In the genomic region with DNA sequence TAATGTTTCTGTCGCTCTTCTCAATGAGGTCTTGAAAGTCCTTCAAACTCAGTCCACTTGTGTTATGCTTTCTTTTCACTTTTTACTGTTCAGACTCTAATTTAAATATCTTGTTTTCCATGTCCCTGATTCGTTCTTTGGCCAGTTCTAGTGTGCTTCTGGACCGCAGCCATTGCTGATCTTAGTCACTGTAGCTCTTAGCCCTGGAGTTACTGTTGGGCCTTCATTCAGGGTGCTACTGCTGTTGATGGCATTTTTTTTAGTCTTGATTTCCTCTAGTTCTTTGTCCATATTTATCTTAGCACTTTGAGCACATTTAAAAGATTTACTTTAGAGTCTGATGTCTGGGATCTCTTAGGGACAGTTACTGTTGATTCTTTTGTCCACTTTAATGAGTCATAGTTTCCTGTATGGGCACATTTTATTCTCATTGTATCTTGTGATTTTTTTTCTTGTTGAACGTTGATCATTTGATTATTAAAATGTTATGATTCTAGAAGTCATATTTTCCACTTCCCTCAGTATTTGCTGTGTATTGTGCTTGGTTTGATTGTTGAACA, we compare ENCODE assay signal across 14 mouse cellular contexts.
DNase-seq lines count a peak whose midpoint lies in the region; ATAC-seq and TF ChIP-seq lines count a peak whose summit lies in the region.
"Had no signal": no experiment of that assay in that cellular context is flagged by ENCODE, and none has a peak within 500 bp of the region (broad histone marks: within the 10 kb centered on the region; RNA-seq: fewer than 3 reads in every experiment).

No protein-coding gene starts in this region.

- no peaks in the 10 kb centered on the region for H3K27me3 ChIP-seq in heart, adult 2 months (ENCODE audit: control insufficient read depth, insufficient read depth, low read length)
- no peaks in the 10 kb centered on the region for H3K27me3 ChIP-seq in heart, postnatal 0 days (ENCODE audit: control insufficient read depth, insufficient read depth, low read length)
- no peaks in the 10 kb centered on the region for H3K27me3 ChIP-seq in forebrain, embryonic 12.5 days
- H3K27me3 ChIP-seq: neural tube, embryonic 13.5 days had no signal

- no peak overlapping the region for H3K9ac ChIP-seq in heart, adult 2 months (ENCODE audit: low read depth, low read length)
- H3K9ac ChIP-seq in heart, postnatal 0 days (replicated peaks; ENCODE audit: low read depth, low read length): no peak overlapping the region
- H3K9ac ChIP-seq in forebrain, embryonic 12.5 days: no peak overlapping the region
- H3K9ac ChIP-seq: liver, postnatal 0 days; neural tube, embryonic 13.5 days had no signal

- 26% methylated on average over 4 of the region's 4 CpGs for WGBS in heart, adult 2 months
- 44% methylated on average over 4 of the region's 4 CpGs for WGBS in heart, postnatal 0 days
- WGBS in forebrain, embryonic 12.5 days: 73% methylated on average over 4 of the region's 4 CpGs

- TF ChIP-seq EP300 in heart, adult 2 months (IDR thresholded peaks at IDR 0.05; ENCODE audit: insufficient read depth, low read depth, low read length): no peak
- no peak for TF ChIP-seq EP300 in heart, postnatal 0 days (IDR thresholded peaks at IDR 0.05; ENCODE audit: low read depth)

- no peak for TF ChIP-seq POLR2A in heart, adult 2 months (IDR thresholded peaks at IDR 0.05; ENCODE audit: insufficient read depth, low read depth, low read length)

- H3K4me1 ChIP-seq in heart, adult 2 months (ENCODE audit: control insufficient read depth, insufficient read depth, low read length): peaks cover 3% of the 10 kb centered on the region
- H3K4me1 ChIP-seq in heart, postnatal 0 days (ENCODE audit: control insufficient read depth, insufficient read depth): no peaks in the 10 kb centered on the region
- no peaks in the 10 kb centered on the region for H3K4me1 ChIP-seq in forebrain, embryonic 12.5 days
- H3K4me1 ChIP-seq: hindbrain, embryonic 10.5 days; neural tube, embryonic 13.5 days had no signal

- no peak for TF ChIP-seq CTCF in heart, adult 2 months (IDR thresholded peaks at IDR 0.05)
- no peak for TF ChIP-seq CTCF in heart, postnatal 0 days (IDR thresholded peaks at IDR 0.05; ENCODE audit: low read depth)

- no peaks in the 10 kb centered on the region for H3K9me3 ChIP-seq in heart, postnatal 0 days (replicated peaks; ENCODE audit: control insufficient read depth, low read length)
- H3K9me3 ChIP-seq in forebrain, embryonic 12.5 days: no peaks in the 10 kb centered on the region
- H3K9me3 ChIP-seq: hindbrain, embryonic 10.5 days; neural tube, embryonic 13.5 days had no signal

- ATAC-seq in heart, postnatal 0 days (ENCODE audit: insufficient read depth, low read depth): no peak
- ATAC-seq in forebrain, embryonic 12.5 days (ENCODE audit: low FRiP score): no peak
- ATAC-seq: forebrain, embryonic 16.5 days; liver, postnatal 0 days had no signal

- H3K79me2 ChIP-seq in heart, adult 2 months (replicated peaks; ENCODE audit: control insufficient read depth, insufficient read depth, low read length): no peaks in the 10 kb centered on the region

- no peak overlapping the region for H3K4me3 ChIP-seq in heart, adult 2 months
- H3K4me3 ChIP-seq in heart, postnatal 0 days (ENCODE audit: low read depth, low read length): no peak overlapping the region
- H3K4me3 ChIP-seq in forebrain, embryonic 12.5 days (replicated peaks): no peak overlapping the region
- H3K4me3 ChIP-seq: hindbrain, embryonic 10.5 days; neural tube, embryonic 13.5 days had no signal

- DNase-seq in heart, adult 2 months: peak in 1 of 2 experiments; percentile 30
- no peak for DNase-seq in heart, adult 9 months (ENCODE audit: low spot score in 2 of 2)
- DNase-seq in NIH3T3 (ENCODE audit: low read depth): peak; percentile 28
- no peak for DNase-seq in heart, postnatal 0 days (ENCODE audit: low spot score)
- peak; percentile 68 for DNase-seq in lung, postnatal 14 days
- no peak for DNase-seq in right cerebral cortex, adult 18-20 months
- no peak for DNase-seq in spleen, postnatal 14 days (ENCODE audit: low spot score in 2 of 2)
- DNase-seq: layer of hippocampus, adult 9-11 months; liver, postnatal 0 days; thymus, adult 2 months had no signal

- intact Hi-C loops in heart, adult 2 months (cut with DNase I): no loop called here

- peak overlapping the region; percentile 32 for H3K27ac ChIP-seq in heart, adult 2 months
- peak overlapping the region; percentile 39 for H3K27ac ChIP-seq in heart, postnatal 0 days (ENCODE audit: low read depth)
- no peak overlapping the region for H3K27ac ChIP-seq in forebrain, embryonic 12.5 days
- H3K27ac ChIP-seq: hindbrain, embryonic 10.5 days; neural tube, embryonic 13.5 days had no signal

- H3K36me3 ChIP-seq in heart, adult 2 months (ENCODE audit: control insufficient read depth, insufficient read depth, low read length): 0 out of 2 replicates have a peak, but pooled peaks cover 2% of the 10 kb centered on the region
- no peaks in the 10 kb centered on the region for H3K36me3 ChIP-seq in heart, postnatal 0 days (replicated peaks; ENCODE audit: control insufficient read depth, insufficient read depth, low read length)
- H3K36me3 ChIP-seq in forebrain, embryonic 12.5 days (replicated peaks): no peaks in the 10 kb centered on the region
- H3K36me3 ChIP-seq: hindbrain, embryonic 10.5 days; neural tube, embryonic 13.5 days had no signal

- H3K4me2 ChIP-seq in heart, postnatal 0 days (ENCODE audit: low read depth, low read length): no peak overlapping the region
- no peak overlapping the region for H3K4me2 ChIP-seq in forebrain, embryonic 12.5 days
- H3K4me2 ChIP-seq: neural tube, embryonic 13.5 days had no signal

Comparison
In these comparisons a context has a peak if more than half of its experiments do, and no peak if none do; other contexts are left out.
1. DNase-seq: peak in NIH3T3 (single experiment) and lung, postnatal 14 days (single experiment); none in heart, adult 9 months (0 of 2), heart, postnatal 0 days (single experiment), right cerebral cortex, adult 18-20 months (single experiment) and spleen, postnatal 14 days (0 of 2).